In genomic region chr1:161037599-161037998, GRCm38 (mm10) we compare ENCODE assay signal across 9 mouse cellular contexts. TPM values are rescaled to one million over a fixed set of nuclear protein-coding genes. Genes with fewer than 3 reads are reported as not detected.
DNase-seq lines count a peak whose midpoint lies in the region; ATAC-seq and TF ChIP-seq lines count a peak whose summit lies in the region.
"Had no signal": no experiment of that assay in that cellular context is flagged by ENCODE, and none has a peak within 500 bp of the region (broad histone marks: within the 10 kb centered on the region; RNA-seq: fewer than 3 reads in every experiment).

No protein-coding gene starts in this region.

- 26% methylated on average over 3 of the region's 3 CpGs for WGBS in forebrain, embryonic 13.5 days
- WGBS in liver, embryonic 14.5 days (ENCODE audit: insufficient replicate concordance) = 5% methylated on average over 3 of the region's 3 CpGs

- peak overlapping the region; percentile 87 for H3K4me2 ChIP-seq in forebrain, embryonic 13.5 days
- peak overlapping the region; percentile 85 for H3K4me2 ChIP-seq in liver, embryonic 14.5 days (ENCODE audit: low read depth)

- H3K9ac ChIP-seq in forebrain, embryonic 13.5 days = peak overlapping the region; percentile 58
- H3K9ac ChIP-seq in liver, embryonic 14.5 days (replicated peaks) = peak overlapping the region; percentile 95

- TF ChIP-seq CTCF in liver, embryonic 14.5 days (IDR thresholded peaks at IDR 0.05; ENCODE audit: low read depth) = no peak

- peak overlapping the region; percentile 86 for H3K4me3 ChIP-seq in forebrain, embryonic 13.5 days
- H3K4me3 ChIP-seq in liver, embryonic 14.5 days (ENCODE audit: insufficient read depth in 1 of 2, low read depth in 2 of 2, low read length in 2 of 2) = peak overlapping the region; percentile 84 to 89

- peak overlapping the region; percentile 41; the same call in 1 of the 2 replicates for H3K27ac ChIP-seq in forebrain, embryonic 13.5 days
- H3K27ac ChIP-seq in liver, embryonic 14.5 days = peak overlapping the region; percentile 77
- H3K27ac ChIP-seq: macrophage had no signal

- H3K4me1 ChIP-seq in forebrain, embryonic 13.5 days = peaks cover 40% of the 10 kb centered on the region
- peaks cover 9% of the 10 kb centered on the region in 2 experiments for H3K4me1 ChIP-seq in liver, embryonic 14.5 days (replicated peaks; ENCODE audit: control insufficient read depth in 2 of 2, insufficient read depth in 2 of 2, low read length in 1 of 2)

- no peak for ATAC-seq in forebrain, embryonic 13.5 days
- ATAC-seq in liver, embryonic 14.5 days (ENCODE audit: insufficient read depth) = no peak

- no peak for TF ChIP-seq EP300 in liver, embryonic 14.5 days (IDR thresholded peaks at IDR 0.05; ENCODE audit: low read depth)

- no peaks in the 10 kb centered on the region for H3K27me3 ChIP-seq in forebrain, embryonic 13.5 days
- H3K27me3 ChIP-seq in liver, embryonic 14.5 days (ENCODE audit: control insufficient read depth, insufficient read depth, low read length) = no peaks in the 10 kb centered on the region

- peaks cover 53% of the 10 kb centered on the region for H3K36me3 ChIP-seq in forebrain, embryonic 13.5 days (ENCODE audit: poor library complexity, severe bottlenecking)
- H3K36me3 ChIP-seq in liver, embryonic 14.5 days (replicated peaks; ENCODE audit: control insufficient read depth, insufficient read depth, low read depth) = peaks cover 39% of the 10 kb centered on the region

- peak; percentile 21 for DNase-seq in embryo, embryonic 10 days (ENCODE audit: low spot score)
- no peak for DNase-seq in embryo, embryonic 11 days
- DNase-seq in A20 (ENCODE audit: low read depth, low spot score) = peak; percentile 23
- no peak for DNase-seq in liver, embryonic 14.5 days (ENCODE audit: low read depth in 3 of 3, low spot score in 3 of 3)
- no peak for DNase-seq in thymus, postnatal 4 days
- DNase-seq in layer of hippocampus, postnatal 25 days (ENCODE audit: extremely low spot score in 1 of 2, low spot score in 1 of 2) = no peak
- no peak for DNase-seq in layer of hippocampus, adult 11-12 months (ENCODE audit: low spot score)

- H3K9me3 ChIP-seq in forebrain, embryonic 13.5 days (replicated peaks) = no peaks in the 10 kb centered on the region
- H3K9me3 ChIP-seq in liver, embryonic 14.5 days (ENCODE audit: control insufficient read depth, low read length) = no peaks in the 10 kb centered on the region

RNA-seq across cellular contexts. Expression of gene Zbtb37, which starts 3.0 kb away (rescaled TPM):
- polyA plus RNA-seq in forebrain, embryonic 13.5 days (2015; fragmentation: Nextera tagmentation; extraction: Ambion mirVana) = 10.1 and 12.9 TPM in 2 replicates
- polyA plus RNA-seq in liver, embryonic 14.5 days (2012; rRNA removed) = 0.49 and 0.73 TPM in 2 replicates
- polyA plus RNA-seq in liver, embryonic 14.5 days (2014; fragmentation: Nextera tagmentation; extraction: Ambion mirVana) = 1.8 TPM in 2 replicates
- total RNA-seq in layer of hippocampus, postnatal 25 days (2021) = 10 to 100 TPM; 15.0 to 18.2 TPM

RNA-seq across cellular contexts. Expression of gene Dars2, which starts 32.9 kb away (rescaled TPM):
- polyA plus RNA-seq in forebrain, embryonic 13.5 days (2015; fragmentation: Nextera tagmentation; extraction: Ambion mirVana) = 36.8 and 42.8 TPM in 2 replicates
- polyA plus RNA-seq in liver, embryonic 14.5 days (2012; rRNA removed) = 14.6 and 18.2 TPM in 2 replicates
- 37.2 and 37.7 TPM in 2 replicates for polyA plus RNA-seq in liver, embryonic 14.5 days (2014; fragmentation: Nextera tagmentation; extraction: Ambion mirVana)
- 10 to 100 TPM; 22.8 to 26.3 TPM for total RNA-seq in layer of hippocampus, postnatal 25 days (2021)

RNA-seq across cellular contexts. Expression of gene Cenpl, which starts 32.9 kb away (rescaled TPM):
- 33.0 and 36.5 TPM in 2 replicates for polyA plus RNA-seq in forebrain, embryonic 13.5 days (2015; fragmentation: Nextera tagmentation; extraction: Ambion mirVana)
- 8.7 and 14.5 TPM in 2 replicates for polyA plus RNA-seq in liver, embryonic 14.5 days (2012; rRNA removed)
- 36.5 and 39.0 TPM in 2 replicates for polyA plus RNA-seq in liver, embryonic 14.5 days (2014; fragmentation: Nextera tagmentation; extraction: Ambion mirVana)
- 1 to 10 TPM; 1.5 to 1.8 TPM for total RNA-seq in layer of hippocampus, postnatal 25 days (2021)

RNA-seq across cellular contexts. Expression of gene Serpinc1, which starts 59.2 kb away (rescaled TPM):
- polyA plus RNA-seq in forebrain, embryonic 13.5 days (2015; fragmentation: Nextera tagmentation; extraction: Ambion mirVana) = 3.2 and 3.8 TPM in 2 replicates
- 224 and 309 TPM in 2 replicates for polyA plus RNA-seq in liver, embryonic 14.5 days (2012; rRNA removed)
- polyA plus RNA-seq in liver, embryonic 14.5 days (2014; fragmentation: Nextera tagmentation; extraction: Ambion mirVana) = 511 and 546 TPM in 2 replicates
- total RNA-seq in layer of hippocampus, postnatal 25 days (2021) = under 1 TPM; 0.15 to 0.47 TPM

Comparison
In these comparisons a context has a peak if more than half of its experiments do, and no peak if none do; other contexts are left out.
1. DNase-seq: peak in embryo, embryonic 10 days (single experiment) and A20 (single experiment); none in embryo, embryonic 11 days (single experiment), liver, embryonic 14.5 days (0 of 3), thymus, postnatal 4 days (single experiment), layer of hippocampus, postnatal 25 days (0 of 2) and layer of hippocampus, adult 11-12 months (single experiment).